Mouse (Mus musculus): ENCODE data around the gene Gm6657.

Gene Gm6657

GRCm38 (mm10) chr12:78193942-78194341 is at the start of gene Gm6657:
Gm6657 (plus strand) TSS chr12:78194242.
- no peak for DNase-seq

GRCm38 (mm10) chr12:78153308-78154002 is 40.6 kb upstream of the Gm6657 start:
- DNase-seq: no peak

- no peak for DNase-seq
Measured at GRCm38 (mm10) chr12:78170178-78170577, 23.9 kb upstream of the Gm6657 start.

GRCm38 (mm10) chr12:78173945-78174344 is 20.1 kb upstream of the Gm6657 start:
- DNase-seq: no peak

- DNase-seq: no peak
Measured at GRCm38 (mm10) chr12:78174671-78175070, 19.4 kb upstream of the Gm6657 start.

GRCm38 (mm10) chr12:78181452-78181851 is 12.6 kb upstream of the Gm6657 start:
- DNase-seq: no peak

- DNase-seq: peak; percentile 4
Measured at GRCm38 (mm10) chr12:78195368-78195767, 1.3 kb downstream of the Gm6657 start.

GRCm38 (mm10) chr12:78203646-78204045 is 9.6 kb downstream of the Gm6657 start:
- no peak for DNase-seq

- peak; percentile 58 for DNase-seq
Measured at GRCm38 (mm10) chr12:78205915-78206570, 12.0 kb downstream of the Gm6657 start.

- no peak for DNase-seq
Measured at GRCm38 (mm10) chr12:78206571-78206960, 12.5 kb downstream of the Gm6657 start.

- DNase-seq: no peak
Measured at GRCm38 (mm10) chr12:78209856-78210255, 15.8 kb downstream of the Gm6657 start.

- no peak for DNase-seq
Measured at GRCm38 (mm10) chr12:78215490-78215889, 21.4 kb downstream of the Gm6657 start.

- no peak for DNase-seq
Measured at GRCm38 (mm10) chr12:78219191-78219825, 25.3 kb downstream of the Gm6657 start.

- DNase-seq: peak; percentile 88
Measured at GRCm38 (mm10) chr12:78225707-78226518, 31.9 kb downstream of the Gm6657 start, which contains the start of gene Gphn. Gphn (plus strand) TSS chr12:78226379.

GRCm38 (mm10) chr12:78226519-78226875 is 32.5 kb downstream of the Gm6657 start:
- DNase-seq: peak; percentile 81

- DNase-seq: peak; percentile 54
Measured at GRCm38 (mm10) chr12:78227021-78227932, 33.2 kb downstream of the Gm6657 start.

- no peak for DNase-seq
Measured at GRCm38 (mm10) chr12:78228139-78228538, 34.1 kb downstream of the Gm6657 start.

- DNase-seq: no peak
Measured at GRCm38 (mm10) chr12:78232560-78232959, 38.5 kb downstream of the Gm6657 start.

GRCm38 (mm10) chr12:78248366-78248765 is 54.3 kb downstream of the Gm6657 start:
- no peak for DNase-seq

GRCm38 (mm10) chr12:78249151-78249550 is 55.1 kb downstream of the Gm6657 start:
- DNase-seq: no peak

Data from liver (tissue).